ENCODE assay signal across 14 mouse cellular contexts in the genomic region with DNA sequence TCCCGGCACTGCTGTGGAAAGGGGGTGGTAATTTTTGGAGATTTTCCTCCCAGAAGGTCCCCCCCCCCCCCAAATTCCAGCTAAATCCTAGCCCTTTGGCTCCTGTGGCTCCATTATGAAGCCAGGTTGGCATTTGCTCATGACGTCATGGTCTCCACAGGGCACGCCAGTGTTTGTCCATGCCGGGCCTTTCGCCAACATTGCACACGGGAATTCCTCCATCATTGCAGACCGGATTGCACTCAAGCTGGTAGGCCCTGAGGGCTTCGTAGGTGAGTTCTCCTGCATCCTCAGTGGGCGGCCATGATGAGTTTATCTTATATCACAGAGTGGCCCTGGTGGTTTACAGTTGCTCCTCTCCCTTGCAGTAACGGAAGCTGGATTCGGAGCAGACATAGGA. TPM values are rescaled to one million over a fixed set of nuclear protein-coding genes. Genes with fewer than 3 reads are reported as not detected.
DNase-seq lines count a peak whose midpoint lies in the region; ATAC-seq and TF ChIP-seq lines count a peak whose summit lies in the region.
"Had no signal": no experiment of that assay in that cellular context is flagged by ENCODE, and none has a peak within 500 bp of the region (broad histone marks: within the 10 kb centered on the region; RNA-seq: fewer than 3 reads in every experiment).

No protein-coding gene starts in this region.

- 81% methylated on average over 11 of the region's 11 CpGs for WGBS in forebrain, embryonic 16.5 days
- WGBS in forebrain, embryonic 10.5 days: 96% methylated on average over 11 of the region's 11 CpGs
- 50% methylated on average over 11 of the region's 11 CpGs for WGBS in liver, adult 2 months
- WGBS in embryonic facial prominence, embryonic 14.5 days: 85% methylated on average over 11 of the region's 11 CpGs
- 72% methylated on average over 11 of the region's 11 CpGs for WGBS in stomach, postnatal 0 days
- 93% methylated on average over 11 of the region's 11 CpGs for WGBS in midbrain, embryonic 13.5 days

- DNase-seq in forebrain, embryonic 10.5 days (ENCODE audit: extremely low spot score, low spot score): no peak
- DNase-seq in liver, adult 2 months (ENCODE audit: extremely low read depth, low read depth, low spot score): peak; percentile 72
- DNase-seq in liver: no peak
- no peak for DNase-seq in embryonic facial prominence, embryonic 14.5 days (ENCODE audit: low spot score)
- peak; percentile 41 for DNase-seq in stomach, postnatal 0 days (ENCODE audit: low spot score)
- no peak for DNase-seq in adrenal gland, postnatal 25 days
- DNase-seq: adrenal gland, adult 2 months; spleen, adult 18-20 months had no signal

- TF ChIP-seq POLR2A in liver, adult 2 months (IDR thresholded peaks at IDR 0.05; ENCODE audit: extremely low read depth, insufficient read depth, low read length): no peak

- H3K27me3 ChIP-seq in forebrain, embryonic 16.5 days (replicated peaks; ENCODE audit: control insufficient read depth, insufficient read depth, low read length): no peaks in the 10 kb centered on the region
- no peaks in the 10 kb centered on the region for H3K27me3 ChIP-seq in forebrain, embryonic 10.5 days (ENCODE audit: poor library complexity, severe bottlenecking)
- no peaks in the 10 kb centered on the region for H3K27me3 ChIP-seq in liver, adult 2 months (ENCODE audit: control insufficient read depth, insufficient read depth, low read length)
- H3K27me3 ChIP-seq in embryonic facial prominence, embryonic 14.5 days (replicated peaks; ENCODE audit: control insufficient read depth, insufficient read depth, low read length): no peaks in the 10 kb centered on the region
- no peaks in the 10 kb centered on the region for H3K27me3 ChIP-seq in stomach, postnatal 0 days (ENCODE audit: control insufficient read depth, insufficient read depth, low read length)
- H3K27me3 ChIP-seq in midbrain, embryonic 13.5 days: no peaks in the 10 kb centered on the region
- H3K27me3 ChIP-seq: Patski had no signal

- no peak overlapping the region for H3K4me3 ChIP-seq in forebrain, embryonic 16.5 days (replicated peaks; ENCODE audit: low read length)
- no peak overlapping the region for H3K4me3 ChIP-seq in forebrain, embryonic 10.5 days
- H3K4me3 ChIP-seq in liver, adult 2 months (ENCODE audit: insufficient read depth, low read depth, low read length): no peak overlapping the region
- no peak overlapping the region for H3K4me3 ChIP-seq in embryonic facial prominence, embryonic 14.5 days (ENCODE audit: low read depth, low read length)
- H3K4me3 ChIP-seq in stomach, postnatal 0 days (ENCODE audit: low read depth, low read length): no peak overlapping the region
- no peak overlapping the region for H3K4me3 ChIP-seq in midbrain, embryonic 13.5 days (replicated peaks)

- no peak for ATAC-seq in forebrain, embryonic 16.5 days
- ATAC-seq in embryonic facial prominence, embryonic 14.5 days (ENCODE audit: low read depth): no peak
- no peak for ATAC-seq in stomach, postnatal 0 days (ENCODE audit: low FRiP score, low TSS enrichment)
- no peak for ATAC-seq in midbrain, embryonic 13.5 days
- ATAC-seq: Patski had no signal

- H3K79me2 ChIP-seq in liver, adult 2 months (ENCODE audit: control insufficient read depth, insufficient read depth, low read length): no peaks in the 10 kb centered on the region

- H3K9me3 ChIP-seq in forebrain, embryonic 16.5 days (ENCODE audit: control insufficient read depth, low read length): no peaks in the 10 kb centered on the region
- no peaks in the 10 kb centered on the region for H3K9me3 ChIP-seq in forebrain, embryonic 10.5 days
- no peaks in the 10 kb centered on the region for H3K9me3 ChIP-seq in embryonic facial prominence, embryonic 14.5 days (ENCODE audit: control insufficient read depth, low read length)
- H3K9me3 ChIP-seq in stomach, postnatal 0 days (ENCODE audit: control insufficient read depth, low read length): no peaks in the 10 kb centered on the region
- H3K9me3 ChIP-seq in midbrain, embryonic 13.5 days: no peaks in the 10 kb centered on the region

- peaks cover 5% of the 10 kb centered on the region for H3K36me3 ChIP-seq in forebrain, embryonic 16.5 days (ENCODE audit: control insufficient read depth, insufficient read depth)
- H3K36me3 ChIP-seq in forebrain, embryonic 10.5 days (replicated peaks): peaks cover 93% of the 10 kb centered on the region
- peaks cover 64% of the 10 kb centered on the region for H3K36me3 ChIP-seq in liver, adult 2 months (ENCODE audit: control insufficient read depth, insufficient read depth, low read length)
- peaks cover 54% of the 10 kb centered on the region for H3K36me3 ChIP-seq in embryonic facial prominence, embryonic 14.5 days (ENCODE audit: control insufficient read depth, insufficient read depth, low read length)
- H3K36me3 ChIP-seq in stomach, postnatal 0 days (ENCODE audit: control insufficient read depth, insufficient read depth, low read length): no peaks in the 10 kb centered on the region
- H3K36me3 ChIP-seq in midbrain, embryonic 13.5 days: peaks cover 44% of the 10 kb centered on the region

- no peak overlapping the region for H3K4me2 ChIP-seq in forebrain, embryonic 16.5 days (ENCODE audit: low read length)
- no peak overlapping the region for H3K4me2 ChIP-seq in embryonic facial prominence, embryonic 14.5 days (ENCODE audit: low read depth, low read length)
- no peak overlapping the region for H3K4me2 ChIP-seq in stomach, postnatal 0 days (replicated peaks; ENCODE audit: low read depth)
- H3K4me2 ChIP-seq in midbrain, embryonic 13.5 days (replicated peaks): no peak overlapping the region

- no peak overlapping the region for H3K9ac ChIP-seq in forebrain, embryonic 16.5 days (replicated peaks; ENCODE audit: low read depth, low read length)
- no peak overlapping the region for H3K9ac ChIP-seq in liver, adult 2 months (ENCODE audit: low read depth, low read length)
- no peak overlapping the region for H3K9ac ChIP-seq in embryonic facial prominence, embryonic 14.5 days (ENCODE audit: low read depth, low read length)
- H3K9ac ChIP-seq in stomach, postnatal 0 days (ENCODE audit: low read length): no peak overlapping the region
- H3K9ac ChIP-seq in midbrain, embryonic 13.5 days (replicated peaks): no peak overlapping the region

- H3K27ac ChIP-seq in forebrain, embryonic 16.5 days (ENCODE audit: low read length): peak overlapping the region; percentile 56; the same call in 1 of the 2 replicates
- H3K27ac ChIP-seq in forebrain, embryonic 10.5 days: no peak overlapping the region
- H3K27ac ChIP-seq in liver, adult 2 months (replicated peaks; ENCODE audit: insufficient read depth, low read depth, low read length): no peak overlapping the region
- 0 out of 2 replicates have a peak overlapping the region, but pooled peaks have one; percentile 21 for H3K27ac ChIP-seq in embryonic facial prominence, embryonic 14.5 days (replicated peaks; ENCODE audit: low read depth, low read length)
- 0 out of 2 replicates have a peak overlapping the region, but pooled peaks have one; percentile 40 for H3K27ac ChIP-seq in stomach, postnatal 0 days (replicated peaks)
- no peak overlapping the region for H3K27ac ChIP-seq in midbrain, embryonic 13.5 days

- TF ChIP-seq CTCF in liver, adult 2 months (IDR thresholded peaks at IDR 0.05; ENCODE audit: low read depth, low read length): no peak
- TF ChIP-seq CTCF in stomach, postnatal 0 days (IDR thresholded peaks at IDR 0.05; ENCODE audit: low read depth): no peak

- peaks cover 13% of the 10 kb centered on the region for H3K4me1 ChIP-seq in forebrain, embryonic 16.5 days (replicated peaks; ENCODE audit: control insufficient read depth, insufficient read depth, low read length)
- peaks cover 8% of the 10 kb centered on the region; the same call in 1 of the 2 replicates for H3K4me1 ChIP-seq in forebrain, embryonic 10.5 days
- H3K4me1 ChIP-seq in liver, adult 2 months (ENCODE audit: control insufficient read depth, insufficient read depth, low read length): no peaks in the 10 kb centered on the region
- H3K4me1 ChIP-seq in embryonic facial prominence, embryonic 14.5 days (ENCODE audit: control insufficient read depth, insufficient read depth, low read length): peaks cover 9% of the 10 kb centered on the region; the same call in 1 of the 2 replicates
- H3K4me1 ChIP-seq in stomach, postnatal 0 days (replicated peaks; ENCODE audit: control insufficient read depth, insufficient read depth): no peaks in the 10 kb centered on the region
- H3K4me1 ChIP-seq in midbrain, embryonic 13.5 days (replicated peaks): peaks cover 18% of the 10 kb centered on the region

- no peak for TF ChIP-seq EP300 in stomach, postnatal 0 days (optimal IDR thresholded peaks at IDR 0.05)

RNA-seq across cellular contexts. Expression of gene Akap5, which starts 21.2 kb away (rescaled TPM):
- polyA plus RNA-seq in forebrain, embryonic 16.5 days (2015; fragmentation: Nextera tagmentation; extraction: Ambion mirVana): 8.2 and 10.3 TPM in 2 replicates
- 2.6 and 3.1 TPM in 2 replicates for polyA plus RNA-seq in forebrain, embryonic 10.5 days (2016; fragmentation: Nextera tagmentation; extraction: Ambion mirVana)
- 1.1 and 1.2 TPM in 2 replicates for total RNA-seq in liver, adult 2 months (2014; rRNA removed)
- polyA plus RNA-seq in liver, adult 2 months (2012; rRNA removed): 0.12 and 0.17 TPM in 2 replicates
- 1.1 and 1.3 TPM in 2 replicates for polyA plus RNA-seq in embryonic facial prominence, embryonic 14.5 days (2014; fragmentation: Nextera tagmentation; extraction: Ambion mirVana)
- 2.0 and 2.2 TPM in 2 replicates for polyA plus RNA-seq in stomach, postnatal 0 days (2015; fragmentation: Nextera tagmentation; extraction: Ambion mirVana)
- 0.81 and 1.1 TPM in 2 replicates for total RNA-seq in adrenal gland, postnatal 25 days (2021)
- 6.5 and 6.9 TPM in 2 replicates for polyA plus RNA-seq in midbrain, embryonic 13.5 days (2015; fragmentation: Nextera tagmentation; extraction: Ambion mirVana)

RNA-seq across cellular contexts. Expression of gene Mthfd1, which starts 48.4 kb away (rescaled TPM):
- polyA plus RNA-seq in forebrain, embryonic 16.5 days (2015; fragmentation: Nextera tagmentation; extraction: Ambion mirVana): 47.8 and 51.0 TPM in 2 replicates
- 108 and 110 TPM in 2 replicates for polyA plus RNA-seq in forebrain, embryonic 10.5 days (2016; fragmentation: Nextera tagmentation; extraction: Ambion mirVana)
- total RNA-seq in liver, adult 2 months (2014; rRNA removed): 188 and 211 TPM in 2 replicates
- polyA plus RNA-seq in liver, adult 2 months (2012; rRNA removed): 112 and 121 TPM in 2 replicates
- polyA plus RNA-seq in embryonic facial prominence, embryonic 14.5 days (2014; fragmentation: Nextera tagmentation; extraction: Ambion mirVana): 57.4 and 59.5 TPM in 2 replicates
- polyA plus RNA-seq in stomach, postnatal 0 days (2015; fragmentation: Nextera tagmentation; extraction: Ambion mirVana): 28.9 and 29.6 TPM in 2 replicates
- total RNA-seq in adrenal gland, postnatal 25 days (2021): 54.7 and 64.6 TPM in 2 replicates
- polyA plus RNA-seq in midbrain, embryonic 13.5 days (2015; fragmentation: Nextera tagmentation; extraction: Ambion mirVana): 33.5 and 33.9 TPM in 2 replicates

RNA-seq across cellular contexts. Expression of gene Tex21, which starts 56.9 kb away (rescaled TPM):
- not detected in 2 replicates for polyA plus RNA-seq in forebrain, embryonic 16.5 days (2015; fragmentation: Nextera tagmentation; extraction: Ambion mirVana)
- not detected in 2 replicates for polyA plus RNA-seq in forebrain, embryonic 10.5 days (2016; fragmentation: Nextera tagmentation; extraction: Ambion mirVana)
- not detected in 2 replicates for total RNA-seq in liver, adult 2 months (2014; rRNA removed)
- polyA plus RNA-seq in liver, adult 2 months (2012; rRNA removed): not detected in 2 replicates
- 0.08 and 0.30 TPM in 2 replicates for polyA plus RNA-seq in embryonic facial prominence, embryonic 14.5 days (2014; fragmentation: Nextera tagmentation; extraction: Ambion mirVana)
- not detected in 2 replicates for polyA plus RNA-seq in stomach, postnatal 0 days (2015; fragmentation: Nextera tagmentation; extraction: Ambion mirVana)
- total RNA-seq in adrenal gland, postnatal 25 days (2021): not detected in 2 replicates
- not detected in 2 replicates for polyA plus RNA-seq in midbrain, embryonic 13.5 days (2015; fragmentation: Nextera tagmentation; extraction: Ambion mirVana)
- total RNA-seq: adrenal gland, adult 2 months; heart, postnatal 14 days had no signal
- polyA plus RNA-seq: adrenal gland, adult 2 months; cortical plate, adult 2 months; liver, embryonic 16.5 days; Patski had no signal

Comparison
In these comparisons a context has a peak if more than half of its experiments do, and no peak if none do; other contexts are left out.
1. H3K27ac ChIP-seq: peak in forebrain, embryonic 16.5 days (single experiment), embryonic facial prominence, embryonic 14.5 days (single experiment) and stomach, postnatal 0 days (single experiment); none in forebrain, embryonic 10.5 days (single experiment), liver, adult 2 months (single experiment) and midbrain, embryonic 13.5 days (single experiment).
2. DNase-seq: peak in liver, adult 2 months (single experiment) and stomach, postnatal 0 days (single experiment); none in forebrain, embryonic 10.5 days (single experiment), liver (single experiment), embryonic facial prominence, embryonic 14.5 days (single experiment) and adrenal gland, postnatal 25 days (single experiment).